In genomic region chr13:67108821-67109206, GRCm38 (mm10) we compare ENCODE assay signal across 8 mouse cellular contexts. TPM values are rescaled to one million over a fixed set of nuclear protein-coding genes. Genes with fewer than 3 reads are reported as not detected.
DNase-seq lines count a peak whose midpoint lies in the region; ATAC-seq lines count a peak whose summit lies in the region.

No protein-coding gene starts in this region.

- peaks cover 5 to 7% of the 10 kb centered on the region in 2 experiments for H3K4me1 ChIP-seq in heart, embryonic 14.5 days (ENCODE audit: control insufficient read depth in 2 of 2, insufficient read depth in 2 of 2, low read length in 2 of 2)
- no peaks in the 10 kb centered on the region for H3K4me1 ChIP-seq in embryonic facial prominence, embryonic 12.5 days
- peaks cover 11% of the 10 kb centered on the region for H3K4me1 ChIP-seq in midbrain, embryonic 10.5 days

- H3K9me3 ChIP-seq in heart, embryonic 14.5 days (ENCODE audit: control insufficient read depth, low read length), result no peaks in the 10 kb centered on the region
- H3K9me3 ChIP-seq in embryonic facial prominence, embryonic 12.5 days, result no peaks in the 10 kb centered on the region
- peaks cover 14% of the 10 kb centered on the region; the same call in 1 of the 2 replicates for H3K9me3 ChIP-seq in midbrain, embryonic 10.5 days (replicated peaks)

- WGBS in heart, embryonic 14.5 days, result 6% methylated on average over 9 of the region's 9 CpGs
- whole genome bisulfite sequencing in embryonic facial prominence, embryonic 12.5 days, result 6% methylated on average over 9 of the region's 9 CpGs
- WGBS in midbrain, embryonic 10.5 days, result 7% methylated on average over 9 of the region's 9 CpGs

- no peak for ATAC-seq in heart, embryonic 14.5 days (ENCODE audit: insufficient number of reproducible peaks, insufficient read depth, low FRiP score, low read depth)
- ATAC-seq in CD4-positive, CD25-positive, alpha-beta regulatory T cell, adult 4 months, result peak; percentile 77
- ATAC-seq in embryonic facial prominence, embryonic 12.5 days (ENCODE audit: insufficient number of reproducible peaks, insufficient read depth, low FRiP score, low TSS enrichment), result peak; percentile 35; the same call in 1 of the 2 replicates
- peak; percentile 79 for ATAC-seq in inflammation-experienced regulatory T-cells, adult 6 months

- peak overlapping the region; percentile 2 for H3K9ac ChIP-seq in heart, embryonic 14.5 days (ENCODE audit: low read length)
- no peak overlapping the region for H3K9ac ChIP-seq in embryonic facial prominence, embryonic 12.5 days

- DNase-seq in heart, adult 18-20 months, result no peak
- DNase-seq in midbrain, embryonic 10.5 days (ENCODE audit: low spot score), result peak; percentile 53
- DNase-seq in urinary bladder, postnatal 25 days (ENCODE audit: low spot score), result no peak
- DNase-seq in gastrocnemius, adult 18-20 months (ENCODE audit: low spot score), result no peak

- H3K4me3 ChIP-seq in heart, embryonic 14.5 days (ENCODE audit: control insufficient read depth in 1 of 2, insufficient read depth in 1 of 2, low read depth in 1 of 2, low read length in 2 of 2), result peak overlapping the region; percentile 14 to 62; a peak in 3 of 4 replicates
- H3K4me3 ChIP-seq in embryonic facial prominence, embryonic 12.5 days, result peak overlapping the region; percentile 61
- peak overlapping the region; percentile 73 for H3K4me3 ChIP-seq in midbrain, embryonic 10.5 days

- H3K27ac ChIP-seq in heart, embryonic 14.5 days (replicated peaks in 1 of 2; ENCODE audit: control insufficient read depth in 1 of 2, insufficient read depth in 1 of 2, low read depth in 2 of 2, low read length in 2 of 2), result no peak overlapping the region
- no peak overlapping the region for H3K27ac ChIP-seq in embryonic facial prominence, embryonic 12.5 days
- H3K27ac ChIP-seq in midbrain, embryonic 10.5 days (replicated peaks), result 0 out of 2 replicates have a peak overlapping the region, but pooled peaks have one; percentile 42

- H3K27me3 ChIP-seq in heart, embryonic 14.5 days (ENCODE audit: control insufficient read depth, insufficient read depth, low read length), result no peaks in the 10 kb centered on the region
- no peaks in the 10 kb centered on the region for H3K27me3 ChIP-seq in embryonic facial prominence, embryonic 12.5 days
- no peaks in the 10 kb centered on the region for H3K27me3 ChIP-seq in midbrain, embryonic 10.5 days (ENCODE audit: low read depth, poor library complexity, severe bottlenecking)

- peak overlapping the region; percentile 80 for H3K4me2 ChIP-seq in heart, embryonic 14.5 days (ENCODE audit: low read length)
- H3K4me2 ChIP-seq in embryonic facial prominence, embryonic 12.5 days (replicated peaks), result peak overlapping the region; percentile 67

- peaks cover 10% of the 10 kb centered on the region for H3K36me3 ChIP-seq in heart, embryonic 14.5 days (ENCODE audit: control insufficient read depth, insufficient read depth, low read length)
- H3K36me3 ChIP-seq in embryonic facial prominence, embryonic 12.5 days, result peaks cover 9% of the 10 kb centered on the region
- peaks cover 10% of the 10 kb centered on the region for H3K36me3 ChIP-seq in midbrain, embryonic 10.5 days

RNA-seq across cellular contexts. Expression of gene Gm28557, which starts 0.4 kb away (rescaled TPM):
- polyA plus RNA-seq in heart, embryonic 14.5 days (2014; fragmentation: Nextera tagmentation; extraction: Ambion mirVana), result 1.6 and 2.7 TPM in 2 replicates
- total RNA-seq in heart, adult 18-20 months (2021), result 1 to 10 TPM; 1.2 to 4.1 TPM
- 1 to 10 TPM; 2.2 to 5.6 TPM for polyA plus RNA-seq in CD4-positive, CD25-positive, alpha-beta regulatory T cell, adult 4 months (2017; shearing (Covaris generic))
- polyA plus RNA-seq in embryonic facial prominence, embryonic 12.5 days (2016; fragmentation: Nextera tagmentation; extraction: Ambion mirVana), result 2.3 and 3.4 TPM in 2 replicates
- polyA plus RNA-seq in inflammation-experienced regulatory T-cells, adult 6 months (2017; shearing (Covaris generic)), result 1 to 10 TPM; 3.7 to 5.5 (median 4.8) TPM
- 2.6 and 3.1 TPM in 2 replicates for polyA plus RNA-seq in midbrain, embryonic 10.5 days (2016; fragmentation: Nextera tagmentation; extraction: Ambion mirVana)
- total RNA-seq in gastrocnemius, adult 18-20 months (2021), result 1 to 10 TPM; 2.4 to 3.0 TPM

RNA-seq across cellular contexts. Expression of gene Rslcan18, which starts 7.2 kb away (rescaled TPM):
- 0.12 and 0.20 TPM in 2 replicates for polyA plus RNA-seq in heart, embryonic 14.5 days (2014; fragmentation: Nextera tagmentation; extraction: Ambion mirVana)
- total RNA-seq in heart, adult 18-20 months (2021), result 1 to 10 TPM; 1.0 to 1.3 TPM
- under 1 TPM; 0.24 to 0.37 TPM for polyA plus RNA-seq in CD4-positive, CD25-positive, alpha-beta regulatory T cell, adult 4 months (2017; shearing (Covaris generic))
- 0.24 and 0.32 TPM in 2 replicates for polyA plus RNA-seq in embryonic facial prominence, embryonic 12.5 days (2016; fragmentation: Nextera tagmentation; extraction: Ambion mirVana)
- polyA plus RNA-seq in inflammation-experienced regulatory T-cells, adult 6 months (2017; shearing (Covaris generic)), result under 1 TPM in 2 of 3 experiments, not detected in 1; 0.44 to 0.50 TPM
- polyA plus RNA-seq in midbrain, embryonic 10.5 days (2016; fragmentation: Nextera tagmentation; extraction: Ambion mirVana), result 0.15 and 0.19 TPM in 2 replicates
- under 1 TPM; 0.55 to 0.57 TPM for total RNA-seq in gastrocnemius, adult 18-20 months (2021)

RNA-seq across cellular contexts. Expression of gene Zfp708, which starts 11.0 kb away (rescaled TPM):
- 3.8 and 4.0 TPM in 2 replicates for polyA plus RNA-seq in heart, embryonic 14.5 days (2014; fragmentation: Nextera tagmentation; extraction: Ambion mirVana)
- total RNA-seq in heart, adult 18-20 months (2021), result 1 to 10 TPM in 1 of 2 experiments, under 1 TPM in 1; 0.45 to 1.0 TPM
- 1 to 10 TPM; 6.7 to 8.1 TPM for polyA plus RNA-seq in CD4-positive, CD25-positive, alpha-beta regulatory T cell, adult 4 months (2017; shearing (Covaris generic))
- polyA plus RNA-seq in embryonic facial prominence, embryonic 12.5 days (2016; fragmentation: Nextera tagmentation; extraction: Ambion mirVana), result 8.0 and 8.1 TPM in 2 replicates
- 1 to 10 TPM; 3.4 to 7.7 (median 5.8) TPM for polyA plus RNA-seq in inflammation-experienced regulatory T-cells, adult 6 months (2017; shearing (Covaris generic))
- 5.6 and 7.5 TPM in 2 replicates for polyA plus RNA-seq in midbrain, embryonic 10.5 days (2016; fragmentation: Nextera tagmentation; extraction: Ambion mirVana)
- 1 to 10 TPM in 1 of 2 experiments, under 1 TPM in 1; 1.00 to 1.2 TPM for total RNA-seq in gastrocnemius, adult 18-20 months (2021)

RNA-seq across cellular contexts. Expression of gene Zfp759, which starts 12.6 kb away (rescaled TPM):
- 1.3 and 1.7 TPM in 2 replicates for polyA plus RNA-seq in heart, embryonic 14.5 days (2014; fragmentation: Nextera tagmentation; extraction: Ambion mirVana)
- total RNA-seq in heart, adult 18-20 months (2021), result 1 to 10 TPM; 4.5 to 4.8 TPM
- polyA plus RNA-seq in CD4-positive, CD25-positive, alpha-beta regulatory T cell, adult 4 months (2017; shearing (Covaris generic)), result 1 to 10 TPM; 2.7 to 3.2 TPM
- polyA plus RNA-seq in embryonic facial prominence, embryonic 12.5 days (2016; fragmentation: Nextera tagmentation; extraction: Ambion mirVana), result 1.9 and 2.8 TPM in 2 replicates
- polyA plus RNA-seq in inflammation-experienced regulatory T-cells, adult 6 months (2017; shearing (Covaris generic)), result 1 to 10 TPM; 1.9 to 2.6 (median 2.0) TPM
- 1.5 and 1.8 TPM in 2 replicates for polyA plus RNA-seq in midbrain, embryonic 10.5 days (2016; fragmentation: Nextera tagmentation; extraction: Ambion mirVana)
- total RNA-seq in gastrocnemius, adult 18-20 months (2021), result 1 to 10 TPM; 5.7 to 7.4 TPM

RNA-seq across cellular contexts. Expression of gene Zfp712, which starts 47.8 kb away (rescaled TPM):
- 3.1 TPM in 2 replicates for polyA plus RNA-seq in heart, embryonic 14.5 days (2014; fragmentation: Nextera tagmentation; extraction: Ambion mirVana)
- 1 to 10 TPM; 1.4 to 1.5 TPM for total RNA-seq in heart, adult 18-20 months (2021)
- polyA plus RNA-seq in CD4-positive, CD25-positive, alpha-beta regulatory T cell, adult 4 months (2017; shearing (Covaris generic)), result 10 to 100 TPM in 1 of 2 experiments, 1 to 10 TPM in 1; 9.5 to 10.5 TPM
- 4.3 and 4.6 TPM in 2 replicates for polyA plus RNA-seq in embryonic facial prominence, embryonic 12.5 days (2016; fragmentation: Nextera tagmentation; extraction: Ambion mirVana)
- polyA plus RNA-seq in inflammation-experienced regulatory T-cells, adult 6 months (2017; shearing (Covaris generic)), result 1 to 10 TPM; 6.9 to 8.7 (median 8.6) TPM
- polyA plus RNA-seq in midbrain, embryonic 10.5 days (2016; fragmentation: Nextera tagmentation; extraction: Ambion mirVana), result 4.0 and 4.3 TPM in 2 replicates
- 1 to 10 TPM in 1 of 2 experiments, under 1 TPM in 1; 0.78 to 1.1 TPM for total RNA-seq in gastrocnemius, adult 18-20 months (2021)
